Mouse (Mus musculus) CD4-positive, CD25-positive, alpha-beta regulatory T cell (primary cell): ENCODE results near the gene Adprhl2. TPM values are rescaled to one million over a fixed set of nuclear protein-coding genes. Genes with fewer than 3 reads are reported as not detected.

Experiments
- polyA plus RNA-seq: library from polyadenylated mRNA; unstranded; fragments of 100-300 nt; shearing (Covaris generic); gene quantifications from one replicate; pipeline ENCODE4 v1.2.1, GENCODE M21; 2017

Gene Adprhl2
- 79.9 TPM for polyA plus RNA-seq

GRCm38 (mm10) chr4:126321111-126321853, at the start of gene Adprhl2:
TSS of gene Adprhl2 (minus strand) at chr4:126321703.

GRCm38 (mm10) chr4:126325281-126325861, 3.9 kb upstream of the Adprhl2 start, which contains the start of gene Tekt2:
TSS of gene Tekt2 (minus strand) at chr4:126325688.

GRCm38 (mm10) chr4:126286492-126286891, 35.0 kb downstream of the Adprhl2 start, which contains the start of gene Col8a2:
TSS of gene Col8a2 (plus strand) at chr4:126286793.

Other genes with a start within 250 kb of the Adprhl2 start
- 60.2 TPM for gene Lsm10, start 225.1 kb downstream of the Adprhl2 start, polyA plus RNA-seq
- gene Stk40, start 217.7 kb downstream of the Adprhl2 start, polyA plus RNA-seq = 54.4 TPM
- gene Eva1b, start 174.0 kb downstream of the Adprhl2 start, polyA plus RNA-seq = 51.3 TPM
- gene Sh3d21, start 158.2 kb downstream of the Adprhl2 start, polyA plus RNA-seq = 1.6 TPM
- 232 TPM for gene Thrap3, start 118.9 kb downstream of the Adprhl2 start, polyA plus RNA-seq
- gene Map7d1, start 65.4 kb downstream of the Adprhl2 start, polyA plus RNA-seq = 56.9 TPM
- gene Trappc3, start 59.4 kb downstream of the Adprhl2 start, polyA plus RNA-seq = 103 TPM
- not detected for gene Col8a2, start 34.9 kb downstream of the Adprhl2 start, polyA plus RNA-seq
- gene Tekt2, start 4.0 kb upstream of the Adprhl2 start, polyA plus RNA-seq = not detected
- gene Ago3, start 107.9 kb upstream of the Adprhl2 start, polyA plus RNA-seq = 25.2 TPM
- 6.3 TPM for gene Ago1, start 146.9 kb upstream of the Adprhl2 start, polyA plus RNA-seq
- gene Ago4, start 211.8 kb upstream of the Adprhl2 start, polyA plus RNA-seq = 0.14 TPM
- 1.5 TPM for gene Clspn, start 235.2 kb upstream of the Adprhl2 start, polyA plus RNA-seq